Mouse (Mus musculus): ENCODE data around the gene Begain.

Gene Begain

DNA sequence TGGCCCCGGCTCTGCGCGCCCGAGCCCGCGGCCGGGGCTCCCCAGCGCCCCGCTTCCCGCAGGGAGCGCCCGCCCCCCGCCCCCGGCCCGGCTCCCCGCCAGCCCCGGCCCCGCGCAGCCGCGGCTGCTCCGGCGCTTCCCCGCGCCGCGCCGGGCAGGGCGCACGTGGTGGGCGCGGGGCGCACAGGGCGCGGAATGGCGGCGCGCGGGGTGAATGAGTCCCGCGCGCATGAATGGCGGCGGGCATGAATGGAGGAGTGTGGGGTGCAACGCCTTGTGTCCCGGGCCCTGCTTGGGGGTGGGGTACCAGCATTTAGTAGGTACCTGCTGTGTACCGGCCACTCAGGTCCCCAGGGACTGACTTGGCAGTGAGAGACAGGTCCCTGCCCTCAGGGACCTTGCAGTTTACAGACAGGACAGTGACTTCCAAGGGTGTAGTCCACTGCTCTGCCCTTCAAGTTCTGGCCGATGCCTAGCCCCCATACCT is at the start of gene Begain:
TSS of gene Begain (minus strand) at position 51 of the 487 bp plus-strand sequence.
- no peak for DNase-seq

DNA sequence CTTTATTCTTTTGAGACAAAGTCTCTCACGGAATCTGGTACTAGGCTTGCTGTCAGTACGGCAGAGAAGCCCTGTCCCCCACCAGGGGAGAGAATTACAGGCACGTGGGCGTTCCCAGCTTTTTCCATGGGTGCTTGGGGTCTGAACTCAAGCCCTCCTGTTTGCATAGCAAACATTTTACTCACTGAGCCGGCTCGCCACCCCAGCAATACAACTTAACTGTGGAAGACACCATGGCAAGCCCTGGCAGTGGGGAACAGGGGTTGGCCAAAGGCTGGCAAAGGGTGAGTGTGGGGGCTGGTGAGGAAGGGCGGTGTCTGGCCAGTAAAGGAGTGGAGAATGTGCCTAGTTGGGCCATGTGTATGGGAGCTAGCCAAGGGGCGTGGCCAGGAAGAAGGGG is 47.7 kb upstream of the Begain start:
- no peak for DNase-seq

DNA sequence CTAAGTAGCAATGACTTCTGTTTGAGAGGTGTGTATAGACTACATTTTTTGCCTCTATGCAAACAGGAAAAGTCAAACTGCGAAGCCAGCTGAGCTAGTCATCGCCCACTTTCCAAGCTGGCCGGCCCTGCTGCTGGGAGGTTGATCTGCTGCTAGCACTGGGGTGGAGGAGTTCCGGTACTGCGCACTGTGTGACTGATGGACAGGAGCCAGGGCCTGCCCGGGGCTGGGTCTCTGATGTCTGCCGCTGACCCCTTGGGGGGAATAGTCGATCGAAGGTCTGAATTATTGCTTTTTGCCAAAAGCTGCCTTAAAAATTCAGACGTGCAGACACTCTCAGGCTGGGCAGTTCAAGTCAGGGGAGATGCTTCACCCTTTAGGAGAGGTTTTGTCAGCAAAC is 47.1 kb upstream of the Begain start:
- no peak for DNase-seq

DNA sequence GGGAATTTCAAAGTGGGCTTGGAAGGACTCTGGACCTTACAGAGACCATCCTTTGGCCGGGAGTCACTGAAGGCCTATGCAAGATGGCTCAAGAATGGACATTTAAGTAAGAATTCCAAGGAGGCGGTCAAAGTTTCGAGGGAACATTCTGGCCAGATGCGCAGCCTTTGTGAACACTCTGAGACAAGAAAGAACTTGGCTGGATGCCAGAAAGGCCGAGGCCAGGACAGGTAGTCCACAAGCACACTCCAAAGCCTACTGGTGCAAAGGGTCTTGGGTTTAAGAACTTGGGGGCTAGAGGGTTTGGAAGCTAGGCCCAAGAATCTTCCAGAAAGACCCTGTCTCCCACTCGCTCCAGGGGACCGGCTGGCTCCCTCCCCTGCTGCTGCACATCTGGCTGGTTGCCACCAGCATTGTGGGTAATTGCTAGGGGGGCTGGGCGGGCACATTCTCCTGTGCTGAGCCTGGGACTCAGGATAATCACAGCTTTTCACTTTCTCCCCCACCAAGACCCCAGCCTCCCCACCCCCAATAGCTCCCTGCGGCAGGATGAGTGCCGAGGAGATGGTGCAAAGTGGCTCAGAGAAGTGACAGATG is 45.1 kb upstream of the Begain start:
- DNase-seq: no peak

DNA sequence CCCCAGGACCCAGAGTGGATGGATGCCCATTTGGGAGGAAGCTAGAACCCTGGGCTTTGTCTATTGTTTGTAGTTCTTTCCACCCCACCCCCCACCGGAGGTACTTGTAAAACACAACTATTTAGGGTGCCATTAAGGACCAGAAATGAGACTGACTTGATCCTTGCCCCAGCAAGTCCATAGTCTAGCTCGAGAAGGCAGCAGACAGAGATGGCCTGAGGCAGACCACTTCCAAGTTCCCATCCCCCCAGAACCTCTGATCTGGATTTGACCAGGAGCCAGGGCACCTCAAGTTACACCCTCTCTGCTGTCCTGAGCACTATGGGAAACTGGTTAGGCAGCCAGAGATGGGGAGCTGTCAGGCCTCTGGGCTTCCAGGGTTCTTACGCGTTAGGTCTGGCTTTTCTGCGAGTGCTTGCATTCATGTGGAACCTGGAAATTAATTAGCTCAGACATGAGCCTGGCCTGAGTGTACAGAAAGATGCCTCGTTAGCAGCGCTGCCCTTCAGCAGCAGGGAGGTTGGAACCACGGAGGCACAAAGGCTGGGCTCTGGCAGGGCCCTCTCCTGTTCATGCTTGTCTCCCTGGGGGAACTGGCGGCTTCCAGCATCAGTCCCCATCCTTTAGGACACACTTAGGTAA is 44.5 kb upstream of the Begain start:
- no peak for DNase-seq

DNA sequence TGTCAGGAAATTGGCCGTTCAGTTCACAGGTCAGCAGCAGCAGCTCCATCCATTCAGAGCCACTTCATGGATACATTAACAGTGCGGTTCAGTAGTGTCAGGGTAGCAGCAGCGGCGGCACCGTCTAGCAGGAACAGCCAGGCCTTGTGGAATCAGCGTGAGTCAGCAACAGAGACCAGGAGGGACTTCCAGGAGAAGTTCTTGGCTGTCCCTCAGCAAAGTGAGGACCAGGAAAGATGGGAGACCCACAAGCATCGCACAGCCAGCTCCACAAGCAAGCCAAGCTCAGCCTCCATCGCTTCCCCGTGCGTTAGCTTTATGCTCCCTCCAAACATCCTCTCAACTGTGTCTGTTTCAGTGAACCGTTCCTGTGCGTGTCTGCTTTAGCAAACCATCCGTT is 40.9 kb upstream of the Begain start:
- no peak for DNase-seq

DNA sequence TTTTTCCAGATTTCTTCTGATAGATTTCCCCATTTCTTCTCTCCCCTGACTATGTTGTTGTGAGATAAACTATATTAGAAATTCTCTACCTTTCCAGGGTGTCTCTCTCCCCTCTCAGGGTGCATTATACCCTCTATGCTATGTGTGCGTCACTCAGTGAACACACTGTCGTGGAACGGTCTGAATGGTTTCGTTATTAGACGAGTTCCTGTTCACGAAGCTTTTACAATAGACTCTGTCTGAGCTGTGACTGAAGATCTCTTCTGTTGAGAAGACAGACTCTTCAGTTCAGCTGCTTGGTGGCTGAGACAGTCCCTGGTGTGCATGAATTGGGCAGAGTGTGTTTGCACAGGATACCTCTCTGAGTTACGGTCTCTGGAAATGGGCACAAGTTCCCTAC is 32.4 kb upstream of the Begain start:
- no peak for DNase-seq

DNA sequence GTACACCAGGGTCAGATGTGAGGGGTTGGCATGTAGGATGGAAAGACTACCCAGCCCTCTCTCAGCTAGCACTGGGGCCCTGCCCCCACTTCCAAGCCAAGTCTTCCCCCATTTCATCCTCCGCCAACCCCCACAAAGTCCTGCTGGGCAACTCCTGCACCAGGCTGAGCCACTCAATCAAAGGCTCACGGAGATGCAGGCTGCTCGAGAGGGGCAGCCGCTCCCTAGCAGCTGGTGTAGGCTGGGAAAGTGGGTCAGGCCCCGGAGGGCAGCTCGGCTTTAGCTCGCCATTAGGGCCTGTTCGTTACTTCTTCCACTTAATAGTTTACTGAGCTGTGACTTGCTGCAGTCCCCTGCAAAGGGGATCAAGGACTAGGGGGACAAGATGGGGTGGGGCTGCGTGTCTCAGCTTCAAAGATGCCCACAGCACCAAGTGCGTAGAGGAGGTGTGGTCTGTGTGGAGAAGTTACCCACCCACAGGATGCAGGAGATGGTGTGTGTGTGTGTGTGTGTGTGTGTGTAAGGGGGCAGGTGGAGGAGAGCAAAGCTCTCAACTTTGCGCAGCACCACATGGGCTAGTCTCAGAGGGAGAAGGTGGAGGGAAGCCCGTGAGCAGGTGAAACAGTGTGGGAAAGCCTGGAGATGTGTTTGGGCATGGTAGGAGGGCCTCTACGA is 22.6 kb upstream of the Begain start:
- DNase-seq: no peak

DNA sequence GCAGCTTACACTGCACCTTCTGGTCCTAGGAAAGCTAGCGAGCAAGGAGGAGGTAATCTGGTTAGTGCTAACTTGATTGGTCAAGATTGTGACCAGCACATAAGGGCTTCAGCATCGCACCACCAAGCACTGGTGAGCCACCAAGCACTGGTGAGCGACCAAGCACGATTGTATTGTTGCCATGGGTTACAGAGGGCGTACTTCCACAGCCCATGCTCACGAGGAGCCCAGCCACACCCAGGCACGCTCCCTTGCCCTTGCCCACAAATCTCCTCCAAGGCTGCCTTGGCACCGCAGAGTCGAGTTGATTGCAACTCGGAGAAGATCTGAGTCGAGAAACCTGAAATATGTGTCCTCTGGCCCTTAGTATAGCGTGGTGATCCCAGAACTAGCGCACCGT is 22.0 kb upstream of the Begain start:
- no peak for DNase-seq

DNA sequence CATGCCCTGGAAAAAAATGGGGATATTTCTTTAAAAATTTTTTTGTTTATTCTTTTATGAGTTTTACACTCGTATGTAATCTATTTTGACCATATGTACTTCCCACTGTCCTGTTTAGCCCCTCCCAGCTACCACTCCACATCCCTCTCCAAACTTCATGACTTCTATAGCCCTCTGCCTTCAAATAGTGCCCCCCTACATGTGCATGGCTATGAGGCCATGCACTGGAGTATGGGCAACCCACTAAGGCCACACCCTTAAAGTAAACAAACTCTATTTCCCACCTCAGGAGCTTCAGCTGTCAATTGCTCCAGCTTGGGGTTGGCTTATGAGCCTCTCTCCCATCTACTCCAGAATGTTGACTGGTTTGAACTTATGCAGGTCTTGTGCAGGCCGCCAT is 18.1 kb upstream of the Begain start:
- DNase-seq: no peak

DNA sequence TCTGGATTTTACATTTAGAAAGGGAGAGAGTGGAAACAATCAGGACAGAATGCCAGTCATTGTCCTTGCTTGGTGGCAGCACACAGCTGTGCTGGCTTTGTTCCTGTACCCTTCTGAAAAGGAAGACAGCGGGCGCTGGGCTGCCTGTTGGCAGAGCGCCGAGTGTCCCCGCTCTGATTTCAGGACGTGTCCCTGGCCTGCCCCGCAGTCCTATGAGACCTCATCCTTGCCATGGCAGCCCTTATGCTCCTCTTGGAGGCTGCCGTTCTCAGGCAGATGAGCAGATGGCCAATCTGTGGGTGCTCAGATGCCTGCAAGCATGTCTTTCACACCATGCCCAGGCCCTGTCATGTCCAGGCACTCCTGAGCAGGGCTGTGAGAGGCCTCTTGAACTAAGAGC is 17.7 kb upstream of the Begain start:
- DNase-seq: peak; percentile 83

DNA sequence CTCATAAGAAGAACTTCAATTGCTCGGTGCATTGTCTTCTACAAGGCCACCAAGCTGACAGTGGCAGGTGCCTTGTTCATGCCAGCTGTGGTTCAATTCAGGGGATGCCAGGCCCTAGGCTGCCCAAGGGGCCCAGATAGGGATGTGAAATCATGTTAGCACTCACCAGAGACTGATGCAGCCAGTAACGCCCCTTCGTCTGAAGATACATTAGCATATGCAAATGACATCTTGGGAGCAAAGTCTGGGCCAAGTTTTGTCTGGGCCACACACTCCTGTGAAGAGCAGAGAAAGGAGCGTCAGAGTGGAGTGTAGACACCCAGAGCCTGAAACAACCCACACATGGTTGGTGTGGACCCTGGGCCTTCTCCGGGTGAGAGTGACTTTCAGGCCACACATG is 17.0 kb upstream of the Begain start:
- no peak for DNase-seq

DNA sequence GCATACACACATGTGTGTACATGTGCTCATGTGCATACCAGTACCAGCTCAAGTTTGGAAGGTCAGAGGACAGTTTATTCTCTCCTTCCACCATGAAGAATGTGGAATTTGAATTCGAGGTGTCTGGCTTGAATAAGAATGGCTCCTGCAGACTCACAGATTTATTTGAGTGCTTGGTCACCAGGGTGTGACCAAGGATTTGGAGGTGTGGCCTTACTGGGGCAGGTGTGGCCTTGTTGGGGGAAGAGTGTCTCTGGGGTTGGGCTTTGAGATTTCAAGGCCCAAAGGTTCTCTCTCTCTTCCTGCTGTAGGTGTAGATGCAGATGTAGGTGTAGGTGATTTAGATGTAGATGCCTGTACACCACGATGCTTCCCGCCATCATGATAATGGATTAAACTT is 15.5 kb upstream of the Begain start:
- no peak for DNase-seq

DNA sequence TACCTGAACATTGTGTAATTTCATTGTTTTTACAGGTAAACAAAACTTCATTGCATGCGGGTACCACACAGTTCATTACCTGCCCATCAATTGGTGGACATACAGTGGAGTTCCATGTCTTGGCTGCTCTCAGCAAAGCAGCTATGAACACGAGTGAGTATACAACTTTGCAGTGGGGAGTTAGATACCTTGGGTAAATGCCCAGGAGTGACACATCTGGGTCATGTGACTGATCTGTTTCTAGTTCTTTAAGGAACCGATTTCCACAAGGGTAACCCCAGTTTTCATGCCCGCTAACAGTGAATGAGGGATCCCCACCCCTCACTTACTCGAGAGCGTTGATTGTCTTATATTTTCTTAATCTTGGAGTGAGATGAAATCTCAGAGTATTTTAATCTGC is 9.0 kb upstream of the Begain start:
- no peak for DNase-seq

DNA sequence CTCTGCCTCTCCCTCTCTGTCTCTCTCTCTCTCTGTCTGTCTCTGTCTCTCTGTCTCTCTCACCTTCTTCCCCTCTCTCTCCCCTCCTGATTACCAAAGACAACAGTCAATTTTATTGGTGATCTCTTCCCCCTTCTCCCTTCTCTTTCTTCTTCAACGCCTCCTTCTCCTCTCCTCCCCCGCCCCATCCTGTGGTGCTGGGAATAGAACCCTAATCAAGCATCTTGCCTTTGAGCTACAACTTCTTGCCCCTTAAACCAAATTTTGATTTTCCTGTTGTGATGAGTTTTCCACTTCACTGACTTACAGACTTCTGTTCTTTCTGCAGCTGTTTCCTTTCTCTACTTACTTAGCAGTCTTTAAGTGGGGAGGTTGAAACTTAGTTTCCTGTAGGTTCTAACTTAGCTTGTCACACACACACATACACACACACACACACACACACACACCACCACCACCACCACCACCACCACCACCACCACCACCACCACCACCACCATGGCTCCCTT is 6.8 kb upstream of the Begain start:
- no peak for DNase-seq

DNA sequence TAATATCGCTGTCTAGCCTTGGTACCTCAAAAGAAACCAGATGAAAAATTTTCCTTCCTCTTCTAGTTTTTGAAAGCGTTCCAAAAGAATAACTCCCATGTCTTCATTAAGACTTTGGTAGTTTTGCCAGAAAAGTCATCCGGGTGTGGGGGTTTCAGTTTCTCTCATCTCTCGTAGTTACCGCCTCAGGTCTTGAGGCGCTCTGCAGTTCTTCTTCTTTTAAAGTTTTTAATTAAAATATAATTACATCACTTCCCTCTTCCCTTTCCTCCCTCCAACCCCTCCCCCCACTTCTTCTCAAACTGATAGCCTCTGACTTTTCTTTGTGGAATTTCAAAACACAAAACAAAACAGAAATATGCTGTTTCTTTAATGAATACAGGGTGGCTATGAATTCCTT is 6.1 kb upstream of the Begain start:
- no peak for DNase-seq

DNA sequence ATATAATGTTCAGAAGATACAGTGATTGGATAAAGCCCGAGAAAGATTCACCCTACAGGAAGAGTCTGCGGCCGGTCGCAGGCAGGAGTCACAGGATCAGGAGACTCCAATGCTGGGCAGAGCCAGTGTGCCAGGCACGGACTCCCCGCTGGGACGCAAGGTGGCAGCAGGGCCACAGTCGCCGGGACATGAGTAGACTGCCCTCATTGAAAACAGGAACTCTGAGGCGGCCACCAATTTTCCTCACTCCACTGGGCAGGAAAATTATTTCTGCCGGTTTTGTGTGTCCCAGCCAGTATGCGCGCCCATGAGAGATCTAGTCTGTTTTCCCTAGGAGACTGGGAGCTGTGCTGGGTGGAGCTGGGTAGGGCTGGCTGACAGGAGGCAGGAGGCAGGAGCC is 3.2 kb upstream of the Begain start:
- DNase-seq: peak; percentile 72 to 82

DNA sequence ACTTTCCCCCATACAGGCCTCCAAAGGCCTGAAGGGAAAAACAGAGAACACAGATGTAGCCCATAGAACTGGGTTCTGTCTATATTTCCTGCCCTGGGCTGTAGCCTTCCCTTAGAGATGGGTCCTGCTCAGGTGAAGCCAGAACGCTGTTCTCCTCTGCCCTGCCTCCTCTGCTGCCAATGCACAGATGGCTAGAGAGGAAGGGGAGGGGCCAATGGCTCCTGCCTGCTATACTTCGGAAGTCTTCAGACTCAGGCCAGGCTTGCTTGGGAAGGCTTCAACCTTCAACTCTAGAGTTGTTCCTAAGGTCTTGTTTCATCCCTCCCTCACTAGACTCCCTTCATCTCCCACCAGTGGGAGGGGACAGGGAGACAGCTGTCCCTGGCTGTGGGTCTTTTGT is 1.7 kb upstream of the Begain start:
- peak; percentile 30 to 37 for DNase-seq

DNA sequence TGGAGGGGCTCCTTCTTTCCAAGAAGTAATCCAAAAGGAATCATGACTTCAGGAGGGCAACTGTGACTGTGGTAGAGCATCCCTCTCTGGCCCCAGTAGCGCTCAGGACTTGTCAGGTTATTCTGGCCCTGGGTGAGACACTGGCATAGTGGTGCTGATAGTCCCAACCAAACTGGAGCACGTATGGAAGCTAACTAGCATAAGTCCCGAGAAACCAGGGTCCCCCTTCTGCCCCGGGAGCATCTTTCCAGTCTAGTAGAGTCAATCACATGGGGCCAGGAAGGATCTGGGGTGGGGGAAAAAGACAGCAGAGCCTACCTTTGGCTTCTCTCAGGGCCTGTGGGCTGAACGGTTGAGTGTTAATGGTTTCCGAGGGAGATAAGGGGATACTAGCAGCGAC is 721 bp upstream of the Begain start:
- DNase-seq: no peak

DNA sequence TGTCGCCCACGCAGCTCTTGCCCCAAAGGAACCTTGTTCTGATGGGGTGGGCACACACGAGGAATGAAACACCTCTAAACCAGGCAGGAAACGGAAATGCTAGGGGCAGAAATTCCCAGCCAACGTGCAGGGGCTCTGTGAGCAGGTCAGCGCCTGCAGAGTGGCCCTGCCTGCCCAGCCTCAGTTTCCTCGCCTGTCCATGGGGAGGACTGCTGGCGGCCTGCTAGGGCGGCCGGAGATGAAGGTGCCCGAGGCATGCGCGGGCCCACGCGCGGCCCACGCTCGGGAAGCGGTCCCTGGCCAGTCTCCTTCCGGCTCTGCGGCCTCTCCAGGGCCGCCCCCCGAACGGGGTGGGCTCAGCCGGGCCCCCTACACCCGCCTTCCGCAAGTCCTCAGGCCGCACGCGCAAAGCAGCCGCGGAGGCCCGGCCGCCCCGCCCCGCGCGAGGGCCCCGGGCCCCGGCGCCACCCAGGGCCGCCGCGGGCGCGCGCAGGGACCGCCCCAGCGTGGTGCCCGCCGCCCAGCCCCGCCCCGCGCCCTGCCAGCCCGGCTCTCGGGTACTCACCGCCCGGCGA is 369 bp downstream of the Begain start:
- no peak for DNase-seq

DNA sequence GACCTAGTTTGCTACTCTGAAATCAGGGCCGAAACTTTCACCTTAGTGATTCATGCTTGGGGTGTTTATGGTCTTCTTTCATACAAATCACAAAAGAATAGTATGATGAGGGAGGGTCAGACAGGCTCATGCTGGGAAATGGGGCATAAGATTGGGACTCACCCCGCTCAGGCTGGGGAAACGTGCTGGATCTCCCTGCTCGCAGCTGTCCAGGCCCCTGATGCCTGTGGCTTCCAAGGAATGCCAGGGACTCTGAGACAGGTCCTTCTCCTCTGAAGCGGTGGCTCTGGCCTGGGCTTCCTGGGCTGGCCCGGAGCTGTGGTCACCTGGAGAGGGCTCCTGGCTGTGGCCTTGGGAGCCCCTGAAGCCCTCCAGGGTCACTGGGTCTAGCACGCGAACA is 9.4 kb downstream of the Begain start:
- DNase-seq: no peak

DNA sequence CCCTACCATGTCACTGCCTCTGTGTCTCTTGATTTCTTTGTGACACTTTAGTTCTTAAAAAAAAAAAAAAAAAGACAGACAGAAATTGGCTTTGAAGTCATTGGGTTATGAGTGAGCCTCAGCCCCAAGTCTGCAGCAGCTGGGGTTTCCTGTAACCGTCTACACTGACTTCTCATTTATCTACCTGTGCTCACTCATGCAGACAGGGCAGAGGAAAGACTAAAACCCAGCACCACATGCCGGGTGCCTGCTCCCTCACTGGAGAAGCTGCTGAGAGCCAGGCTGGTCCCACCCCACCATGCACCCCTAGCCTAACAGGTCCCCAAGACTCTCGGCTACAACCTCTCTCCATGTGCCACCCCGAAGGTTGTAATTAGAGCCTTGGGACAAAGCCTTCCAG is 10.3 kb downstream of the Begain start:
- DNase-seq: no peak

DNA sequence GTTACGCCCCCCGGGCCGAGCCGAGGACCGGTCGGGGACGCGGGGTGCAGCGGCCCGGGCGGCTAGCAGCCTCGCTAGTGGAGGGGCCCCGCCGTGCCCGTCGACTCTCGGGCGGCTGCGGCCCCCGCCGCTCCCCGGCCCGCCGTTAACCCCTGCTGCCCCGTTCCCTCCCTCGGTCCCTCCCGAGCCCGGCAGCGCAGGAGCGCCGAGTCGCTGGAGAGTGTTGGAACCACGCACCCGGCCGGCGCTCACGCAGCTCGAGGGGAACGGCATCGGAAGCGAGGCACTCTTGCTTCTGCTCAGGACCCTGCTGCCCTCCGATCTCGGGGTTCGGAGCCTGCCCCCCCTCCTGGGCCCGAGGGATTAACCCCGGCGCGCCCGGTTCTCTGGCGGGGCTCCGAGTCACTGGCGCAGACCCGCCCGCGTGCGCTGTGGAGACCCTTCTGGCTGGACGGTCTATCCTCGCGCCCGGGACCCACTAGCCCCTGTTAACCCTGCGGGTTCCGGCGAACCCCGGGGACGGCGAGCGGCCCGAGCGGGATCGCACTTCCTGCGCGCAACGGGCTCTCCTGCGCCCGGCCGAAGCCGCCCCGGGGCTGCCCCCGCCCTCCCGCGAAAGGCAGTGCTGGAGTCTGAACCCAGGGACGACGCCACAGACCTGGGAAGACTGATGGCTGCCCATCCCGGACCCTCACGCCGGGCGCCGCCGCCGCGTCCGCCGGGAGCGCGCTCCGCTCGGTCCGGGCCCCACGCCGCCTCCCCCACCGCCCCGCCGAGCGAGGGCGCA is 14.8 kb downstream of the Begain start:
- no peak for DNase-seq
